In the genomic region with DNA sequence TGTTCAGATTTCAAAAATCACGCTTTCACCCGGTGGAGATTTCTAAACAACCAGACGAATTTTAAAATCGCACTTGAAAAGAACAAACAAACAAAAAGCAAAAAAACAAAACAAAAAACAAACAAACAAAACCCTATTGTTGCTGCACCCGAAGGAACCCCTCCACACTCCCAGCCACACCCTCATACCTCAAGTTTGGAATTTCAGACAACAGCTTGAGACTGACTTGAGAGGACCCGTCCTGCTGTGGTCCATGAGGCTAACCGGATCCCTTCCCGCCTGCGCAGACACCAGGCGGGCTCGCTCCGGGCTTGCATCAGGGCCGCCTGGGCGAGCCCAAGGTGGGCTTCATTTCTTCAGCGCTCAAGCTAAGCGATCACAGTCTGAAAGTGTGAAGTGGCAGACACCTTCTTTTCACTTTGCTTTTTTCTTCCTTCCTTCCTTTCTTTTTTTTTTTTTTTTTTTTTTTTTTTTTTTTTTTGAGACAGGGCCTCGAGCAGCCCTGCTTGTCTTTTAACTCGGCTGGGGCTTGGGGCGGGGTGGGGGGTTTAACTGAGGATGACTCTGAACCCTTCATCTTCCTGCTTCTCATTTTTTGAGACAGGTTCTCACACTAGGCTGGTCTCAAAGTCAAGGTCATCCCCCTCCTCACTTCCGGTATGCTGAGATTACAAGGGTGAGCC, we compare ENCODE assay signal across 9 mouse cellular contexts. TPM values are rescaled to one million over a fixed set of nuclear protein-coding genes. Genes with fewer than 3 reads are reported as not detected.
DNase-seq lines count a peak whose midpoint lies in the region; ATAC-seq and TF ChIP-seq lines count a peak whose summit lies in the region.
"Had no signal": no experiment of that assay in that cellular context is flagged by ENCODE, and none has a peak within 500 bp of the region (broad histone marks: within the 10 kb centered on the region; RNA-seq: fewer than 3 reads in every experiment).

No protein-coding gene starts in this region.

- H3K36me3 ChIP-seq in lung, embryonic 14.5 days (ENCODE audit: insufficient read depth) = no peaks in the 10 kb centered on the region
- H3K36me3 ChIP-seq in embryonic facial prominence, embryonic 10.5 days (replicated peaks) = no peaks in the 10 kb centered on the region
- H3K36me3 ChIP-seq in intestine, embryonic 15.5 days = no peaks in the 10 kb centered on the region
- no peaks in the 10 kb centered on the region for H3K36me3 ChIP-seq in neural tube, embryonic 13.5 days

- intact Hi-C loops in left cerebral cortex, postnatal 36 days (cut with DNase I) = loop anchor here (1.0 to 2.0 kb wide), 2 partner anchors 390 to 436 kb away; no protein-coding TSS in a partner anchor

- TF ChIP-seq CTCF in lung, embryonic 14.5 days (IDR thresholded peaks at IDR 0.05; ENCODE audit: low read depth) = no peak

- no peak overlapping the region for H3K27ac ChIP-seq in lung, embryonic 14.5 days (ENCODE audit: low read depth)
- H3K27ac ChIP-seq in embryonic facial prominence, embryonic 10.5 days (replicated peaks) = no peak overlapping the region
- no peak overlapping the region for H3K27ac ChIP-seq in intestine, embryonic 15.5 days
- H3K27ac ChIP-seq in neural tube, embryonic 13.5 days (replicated peaks) = no peak overlapping the region

- no peaks in the 10 kb centered on the region for H3K9me3 ChIP-seq in lung, embryonic 14.5 days (ENCODE audit: low read depth, low read length)
- H3K9me3 ChIP-seq in embryonic facial prominence, embryonic 10.5 days = no peaks in the 10 kb centered on the region
- no peaks in the 10 kb centered on the region for H3K9me3 ChIP-seq in intestine, embryonic 15.5 days
- no peaks in the 10 kb centered on the region for H3K9me3 ChIP-seq in neural tube, embryonic 13.5 days

- peak overlapping the region; percentile 64 for H3K4me2 ChIP-seq in lung, embryonic 14.5 days
- H3K4me2 ChIP-seq in intestine, embryonic 15.5 days (replicated peaks) = peak overlapping the region; percentile 77
- peak overlapping the region; percentile 54 for H3K4me2 ChIP-seq in neural tube, embryonic 13.5 days

- peaks cover 53% of the 10 kb centered on the region for H3K27me3 ChIP-seq in lung, embryonic 14.5 days (ENCODE audit: insufficient read depth, low read length)
- H3K27me3 ChIP-seq in embryonic facial prominence, embryonic 10.5 days (replicated peaks; ENCODE audit: low read depth, poor library complexity, severe bottlenecking) = peaks cover 75% of the 10 kb centered on the region
- H3K27me3 ChIP-seq in intestine, embryonic 15.5 days (replicated peaks) = peaks cover 39% of the 10 kb centered on the region
- peaks cover 83% of the 10 kb centered on the region for H3K27me3 ChIP-seq in neural tube, embryonic 13.5 days

- H3K9ac ChIP-seq in lung, embryonic 14.5 days = no peak overlapping the region
- H3K9ac ChIP-seq in intestine, embryonic 15.5 days = 0 out of 2 replicates have a peak overlapping the region, but pooled peaks have one; percentile 26
- H3K9ac ChIP-seq in neural tube, embryonic 13.5 days = no peak overlapping the region

- H3K4me1 ChIP-seq in lung, embryonic 14.5 days (ENCODE audit: insufficient read depth) = peaks cover 3% of the 10 kb centered on the region; the same call in 1 of the 2 replicates
- H3K4me1 ChIP-seq in embryonic facial prominence, embryonic 10.5 days = peaks cover 26% of the 10 kb centered on the region
- peaks cover 21% of the 10 kb centered on the region for H3K4me1 ChIP-seq in intestine, embryonic 15.5 days (replicated peaks)
- H3K4me1 ChIP-seq in neural tube, embryonic 13.5 days (replicated peaks) = peaks cover 26% of the 10 kb centered on the region

- ATAC-seq in lung, embryonic 14.5 days (ENCODE audit: insufficient read depth) = peak; percentile 44; the same call in 1 of the 2 replicates
- ATAC-seq in intestine, embryonic 15.5 days = peak; percentile 6; the same call in 1 of the 2 replicates
- peak; percentile 58; the same call in 1 of the 2 replicates for ATAC-seq in neural tube, embryonic 13.5 days (ENCODE audit: low read depth)

- H3K4me3 ChIP-seq in lung, embryonic 14.5 days (ENCODE audit: low read depth, low read length) = peak overlapping the region; percentile 29
- peak overlapping the region; percentile 46 for H3K4me3 ChIP-seq in embryonic facial prominence, embryonic 10.5 days
- H3K4me3 ChIP-seq in intestine, embryonic 15.5 days (replicated peaks) = peak overlapping the region; percentile 34
- peak overlapping the region; percentile 26 for H3K4me3 ChIP-seq in neural tube, embryonic 13.5 days

- peak; percentile 57 for DNase-seq in lung, embryonic 14.5 days
- no peak for DNase-seq in lung, adult 18-20 months
- peak; percentile 54 for DNase-seq in embryonic facial prominence, embryonic 10.5 days (ENCODE audit: low spot score)
- no peak for DNase-seq in layer of hippocampus, adult 9-11 months
- no peak for DNase-seq in left cerebral cortex, postnatal 36 days (ENCODE audit: low spot score in 2 of 2)
- DNase-seq in left cerebral cortex, adult 11 months (ENCODE audit: low spot score) = no peak

- WGBS in lung, embryonic 14.5 days = 2% methylated on average over 20 of the region's 20 CpGs
- WGBS in embryonic facial prominence, embryonic 10.5 days = under 1% methylated on average over 20 of the region's 20 CpGs
- WGBS in intestine, embryonic 15.5 days = under 1% methylated on average over 20 of the region's 20 CpGs
- WGBS in neural tube, embryonic 13.5 days = 2% methylated on average over 20 of the region's 20 CpGs

RNA-seq across cellular contexts. Expression of gene Eomes, which starts 11.0 kb away (rescaled TPM):
- not detected in 2 replicates for polyA plus RNA-seq in lung, embryonic 14.5 days (2014; fragmentation: Nextera tagmentation; extraction: Ambion mirVana)
- polyA plus RNA-seq in embryonic facial prominence, embryonic 10.5 days (2016; fragmentation: Nextera tagmentation; extraction: Ambion mirVana) = 0.24 and 0.36 TPM in 2 replicates
- 0.13 and 0.18 TPM in 2 replicates for polyA plus RNA-seq in intestine, embryonic 15.5 days (2015; fragmentation: Nextera tagmentation; extraction: Ambion mirVana)
- 0.08 and 0.17 TPM in 2 replicates for polyA plus RNA-seq in neural tube, embryonic 13.5 days (2015; fragmentation: Nextera tagmentation; extraction: Ambion mirVana)
- total RNA-seq in left cerebral cortex, postnatal 36 days (2021) = under 1 TPM in 1 of 2 experiments, not detected in 1; 0.32 TPM
- total RNA-seq: common myeloid progenitor, adult 5-6 weeks had no signal

RNA-seq across cellular contexts. Expression of gene Golga4, which starts 17.0 kb away (rescaled TPM):
- 44.1 and 53.3 TPM in 2 replicates for polyA plus RNA-seq in lung, embryonic 14.5 days (2014; fragmentation: Nextera tagmentation; extraction: Ambion mirVana)
- polyA plus RNA-seq in embryonic facial prominence, embryonic 10.5 days (2016; fragmentation: Nextera tagmentation; extraction: Ambion mirVana) = 41.6 and 43.1 TPM in 2 replicates
- polyA plus RNA-seq in intestine, embryonic 15.5 days (2015; fragmentation: Nextera tagmentation; extraction: Ambion mirVana) = 59.5 and 61.6 TPM in 2 replicates
- polyA plus RNA-seq in neural tube, embryonic 13.5 days (2015; fragmentation: Nextera tagmentation; extraction: Ambion mirVana) = 49.3 TPM in 2 replicates
- total RNA-seq in left cerebral cortex, postnatal 36 days (2021) = 100 to 1,000 TPM in 1 of 2 experiments, 10 to 100 TPM in 1; 84.1 to 116 TPM

Comparison
In these comparisons a context has a peak if more than half of its experiments do, and no peak if none do; other contexts are left out.
1. DNase-seq: peak in lung, embryonic 14.5 days (single experiment) and embryonic facial prominence, embryonic 10.5 days (single experiment); none in lung, adult 18-20 months (0 of 2), layer of hippocampus, adult 9-11 months (single experiment), left cerebral cortex, postnatal 36 days (0 of 2) and left cerebral cortex, adult 11 months (single experiment).
2. ATAC-seq: peak in every context shown above with its lines; median percentile 58 in neural tube, embryonic 13.5 days; 44 in lung, embryonic 14.5 days; 6 in intestine, embryonic 15.5 days.
3. Peak in every context shown above with its lines, with median percentiles within 50 percentile points of each other: H3K4me2 ChIP-seq and H3K4me3 ChIP-seq.